Mouse (Mus musculus): ENCODE data around the gene Vti1b.
"Not testable (repeated sequence)": the region's sequence is repeated elsewhere in the genome, so short reads cannot be mapped to it uniquely, and the experiment has no call there.

The Vti1b gene

DNA sequence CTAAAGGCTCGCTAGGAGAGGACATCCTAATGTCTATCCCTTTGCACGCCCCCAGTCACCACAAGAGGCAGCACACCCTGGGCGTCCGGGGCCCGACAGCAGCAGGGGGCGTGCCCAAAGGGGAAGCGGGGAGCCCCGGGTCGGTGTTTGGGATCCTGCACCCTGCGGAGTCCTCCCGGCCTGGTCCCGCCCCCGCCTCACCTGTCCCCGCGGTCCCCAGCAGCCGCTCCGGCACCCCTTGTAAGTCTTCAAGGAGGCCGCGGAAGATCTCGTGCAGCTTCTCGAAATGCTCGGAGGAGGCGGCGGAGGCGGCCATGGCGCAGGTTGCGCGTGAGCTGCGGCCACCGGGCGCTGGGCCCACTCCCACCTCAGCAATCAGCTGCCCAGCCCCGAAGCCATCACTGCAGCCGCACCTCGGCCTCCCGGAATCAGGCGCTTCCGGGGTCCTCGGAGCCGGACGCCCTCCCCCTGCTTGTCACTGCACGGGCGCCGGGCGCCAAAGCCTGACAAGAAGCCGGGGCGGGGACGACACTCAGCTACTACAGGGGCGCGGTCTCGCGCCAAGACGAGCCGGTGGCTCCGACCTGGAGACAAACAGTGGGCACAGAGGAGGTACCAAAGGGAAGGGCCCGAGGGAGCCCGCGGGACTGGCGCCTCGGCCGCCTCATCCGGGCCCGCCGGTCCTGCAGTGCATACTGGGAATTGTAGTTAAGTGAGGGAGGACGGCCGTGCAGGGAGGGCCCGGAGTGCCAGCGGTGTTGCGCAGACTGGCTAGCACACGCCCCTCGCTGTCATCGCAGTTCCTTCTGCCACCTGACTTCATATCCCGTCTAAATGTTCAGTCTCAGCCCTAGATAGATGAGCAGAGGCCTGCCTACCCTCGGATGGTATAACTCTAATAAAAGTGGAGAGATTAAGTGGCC is at the start of gene Vti1b:
Vti1b (minus strand) TSS at position 649 of the 923 bp plus-strand sequence.
- DNase-seq (ENCODE audit: low read depth, low spot score) = peak; percentile 95

DNA sequence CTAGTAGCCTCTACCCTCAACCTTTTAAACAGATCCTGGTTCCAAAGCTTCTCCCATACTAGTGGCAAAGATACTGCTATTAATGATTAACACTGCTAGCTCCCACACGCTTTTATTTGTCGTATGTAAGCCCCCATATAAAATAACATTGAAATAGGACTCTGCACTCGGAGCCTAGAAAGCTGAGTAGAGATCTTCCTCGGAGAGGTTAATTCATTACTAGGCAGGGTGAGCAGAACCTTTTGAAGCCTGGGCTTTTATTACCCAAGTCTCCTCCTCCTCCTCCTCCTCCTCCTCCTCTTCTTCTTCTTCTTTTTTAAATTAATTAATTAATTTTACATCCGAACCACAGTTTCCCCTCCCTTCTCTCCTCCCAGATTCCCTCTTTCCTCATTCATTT is 45.0 kb upstream of the Vti1b start:
- no peak for DNase-seq (ENCODE audit: low read depth, low spot score)

DNA sequence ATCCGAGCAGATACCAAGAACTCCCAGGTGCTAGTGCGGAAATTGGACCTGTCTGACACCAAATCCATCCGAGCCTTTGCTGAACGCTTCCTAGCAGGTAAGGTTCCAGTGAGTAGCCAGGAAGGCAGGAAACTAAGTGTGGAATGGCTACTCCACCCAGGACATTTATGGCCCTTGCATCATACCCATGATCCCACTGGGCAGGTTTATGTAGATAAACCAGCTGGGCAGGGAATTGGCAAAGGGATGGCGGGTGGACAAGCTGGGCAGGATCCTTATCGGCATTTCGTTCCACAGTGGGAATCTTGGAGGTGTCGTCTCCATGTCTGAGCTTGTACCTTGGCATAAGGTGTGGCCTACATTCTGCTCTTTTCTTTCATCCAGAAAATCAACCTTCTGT is 39.0 kb upstream of the Vti1b start:
- DNase-seq (ENCODE audit: low read depth, low spot score) = no peak

DNA sequence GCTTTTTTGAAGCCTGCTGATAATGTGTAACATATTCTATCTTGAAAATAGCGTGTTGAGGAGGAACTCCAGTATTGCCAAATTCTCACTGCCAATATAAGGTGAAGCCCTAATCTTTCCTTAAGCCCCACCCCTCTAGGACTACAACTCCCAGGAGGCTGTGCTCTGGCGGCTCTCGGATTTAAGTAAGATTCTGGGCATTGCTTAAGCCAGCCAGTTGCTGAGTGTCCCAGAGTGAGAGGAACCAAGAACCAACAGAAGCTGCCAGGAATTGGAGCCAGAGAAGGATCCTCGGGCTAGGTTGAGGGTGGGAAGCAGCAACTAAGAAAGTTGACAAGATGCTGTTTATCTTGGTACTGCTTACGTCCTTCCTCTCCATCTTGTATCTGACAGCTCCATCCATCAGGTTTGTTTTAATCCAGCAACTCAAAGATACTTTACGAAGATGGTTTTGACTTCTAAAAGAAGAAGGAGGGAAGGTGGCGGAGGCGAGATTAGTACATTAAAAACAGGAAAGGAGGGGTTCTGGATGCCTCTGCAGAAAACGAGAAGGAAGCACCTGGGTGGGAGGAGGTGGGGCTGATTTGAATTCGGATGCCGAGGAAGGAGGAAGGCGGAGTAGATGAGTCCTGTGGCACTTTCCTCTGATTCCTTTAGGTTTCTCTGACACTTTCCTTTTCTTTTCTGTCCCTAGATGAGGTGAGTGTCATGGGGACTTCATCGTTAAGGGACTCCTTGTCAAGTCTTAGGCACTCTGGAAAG is 36.4 kb upstream of the Vti1b start, which contains the start of gene Rdh12:
Rdh12 (plus strand) TSS at position 212 of the 762 bp plus-strand sequence.
- DNase-seq (ENCODE audit: low read depth, low spot score) = peak; percentile 73

DNA sequence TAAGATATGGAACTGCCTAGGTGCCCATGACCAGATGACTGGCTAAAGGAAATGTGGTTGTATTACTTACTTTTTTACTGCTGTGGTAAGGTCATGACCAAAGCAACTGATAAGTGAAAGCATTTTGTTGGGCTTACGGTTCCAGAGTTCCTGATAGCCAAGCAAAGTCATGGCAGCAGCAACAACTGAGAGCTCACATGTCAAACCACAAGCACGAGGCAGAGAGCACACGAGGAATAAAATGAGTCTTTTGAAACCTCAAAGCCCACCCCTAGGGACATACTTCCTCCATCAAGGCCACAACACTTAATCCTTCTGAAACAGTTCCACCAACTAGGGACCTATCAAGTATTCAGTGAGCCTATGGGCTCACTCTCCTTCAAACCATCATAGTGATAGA is 29.4 kb upstream of the Vti1b start:
- no peak for DNase-seq (ENCODE audit: low read depth, low spot score)

DNA sequence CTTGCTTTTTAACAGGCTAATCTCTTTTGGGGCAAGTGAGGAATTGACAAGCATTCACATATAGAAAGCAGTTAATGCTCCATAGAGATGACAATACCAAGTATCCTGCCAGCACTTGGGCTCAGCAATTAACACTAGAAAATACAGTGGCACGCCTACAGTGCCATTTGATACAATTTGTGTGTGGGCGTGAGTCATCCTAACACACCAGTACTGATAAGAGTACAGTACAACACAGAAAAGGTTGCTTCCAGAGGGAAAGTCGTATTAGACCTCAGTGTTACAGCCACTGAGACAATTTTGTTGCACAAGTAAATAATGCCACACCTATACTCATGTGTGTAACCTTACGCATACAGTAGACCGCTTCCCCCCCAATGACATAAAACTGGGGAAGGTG is 24.6 kb upstream of the Vti1b start:
- no peak for DNase-seq (ENCODE audit: low read depth, low spot score)

DNA sequence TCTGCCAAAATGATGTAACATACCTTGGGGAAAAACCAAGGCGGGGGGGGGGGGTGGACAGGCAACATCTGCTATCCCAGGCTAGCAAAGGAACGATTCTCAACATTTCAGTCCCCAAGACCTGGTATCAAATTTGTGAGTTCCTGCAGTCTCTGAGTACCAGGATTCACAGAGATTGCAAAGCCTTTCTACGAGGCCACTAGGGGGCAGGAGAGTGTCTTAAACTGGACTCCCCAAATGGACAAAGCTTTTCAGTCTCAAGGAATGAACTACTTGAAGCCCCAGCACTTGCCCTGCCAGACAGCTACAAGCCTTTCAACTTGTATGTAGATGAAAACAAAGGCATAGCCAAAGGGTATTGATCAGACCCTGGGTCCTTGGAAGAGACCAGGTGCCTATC is 21.0 kb upstream of the Vti1b start:
- peak; percentile 83 for DNase-seq (ENCODE audit: low read depth, low spot score)

DNA sequence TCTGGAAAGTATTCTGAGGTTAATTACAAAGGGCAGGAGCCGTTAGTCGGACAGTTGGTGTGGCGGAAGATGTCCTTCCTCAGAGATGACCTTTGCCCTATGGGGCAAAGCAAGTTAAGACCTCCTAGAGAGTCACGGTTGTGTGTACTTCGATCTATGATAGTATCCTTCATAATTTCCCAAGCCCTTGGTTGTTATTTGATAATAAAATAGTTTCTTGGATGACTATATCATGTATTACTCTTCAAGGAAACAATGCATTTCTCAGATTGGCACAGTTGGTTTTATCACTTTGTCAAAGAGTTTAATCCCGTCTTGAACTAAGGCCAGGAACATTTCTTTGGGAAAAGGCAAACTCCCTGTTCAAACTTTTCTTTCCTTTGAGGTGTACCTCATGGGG is 19.7 kb upstream of the Vti1b start, which contains the start of gene Rdh11:
Rdh11 (minus strand) TSS at position 101 of the 400 bp plus-strand sequence.
- DNase-seq (ENCODE audit: low read depth, low spot score) = no peak

DNA sequence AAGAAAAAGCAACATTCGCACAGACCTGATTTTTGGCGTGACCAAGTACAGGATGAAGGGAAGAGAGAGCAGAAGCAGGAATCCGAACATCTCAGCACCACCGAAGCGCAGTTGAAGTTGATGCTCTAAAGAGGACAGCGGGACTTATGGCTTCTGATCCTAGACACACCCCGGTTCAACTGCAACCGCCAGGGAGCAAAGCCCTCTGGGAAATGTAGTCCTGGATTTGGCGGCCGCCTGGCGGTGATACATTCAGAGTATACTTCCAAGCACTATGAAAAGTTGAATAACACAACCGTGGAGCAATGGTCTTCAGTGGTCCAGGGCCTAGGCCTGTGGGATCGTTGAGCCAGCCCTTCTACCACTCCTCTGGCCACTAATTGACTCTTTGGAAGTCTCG is 19.2 kb upstream of the Vti1b start:
- DNase-seq (ENCODE audit: low read depth, low spot score) = peak; percentile 91

DNA sequence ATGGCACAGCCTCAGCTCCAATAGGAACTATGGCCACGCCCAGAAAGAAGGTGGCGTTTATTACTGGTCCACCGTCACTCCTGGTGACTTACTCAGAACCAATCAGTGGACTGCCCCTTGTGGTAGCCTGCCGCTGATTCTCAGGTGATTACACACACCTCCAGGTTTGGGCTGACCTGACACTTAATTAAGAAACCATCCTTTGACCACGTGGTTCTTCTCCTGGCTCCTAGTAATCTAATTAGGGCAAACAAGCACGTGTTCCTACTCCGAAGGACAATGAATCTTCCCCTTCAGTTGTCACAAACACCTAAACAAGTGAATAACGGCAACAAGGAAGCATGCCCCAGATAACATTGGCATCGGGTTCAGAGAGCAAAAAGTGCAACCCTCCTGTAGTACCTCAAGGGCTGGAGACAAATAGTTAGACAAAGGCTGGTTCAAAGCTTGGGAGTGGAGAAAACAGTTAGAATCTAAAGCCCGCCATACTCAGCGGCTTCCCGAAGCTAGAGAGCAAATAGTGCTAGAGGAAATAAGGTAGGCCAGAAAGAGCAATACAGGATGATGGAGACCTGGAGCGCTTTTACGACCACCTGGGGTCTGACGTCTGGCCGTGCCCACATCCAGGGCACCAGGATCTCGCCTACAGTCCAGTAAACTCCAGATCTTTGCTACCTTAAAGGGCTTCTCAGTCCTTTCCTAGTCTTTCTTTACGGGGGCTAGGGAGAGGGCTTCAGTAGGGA is 18.6 kb upstream of the Vti1b start:
- peak; percentile 83 for DNase-seq (ENCODE audit: low read depth, low spot score)

DNA sequence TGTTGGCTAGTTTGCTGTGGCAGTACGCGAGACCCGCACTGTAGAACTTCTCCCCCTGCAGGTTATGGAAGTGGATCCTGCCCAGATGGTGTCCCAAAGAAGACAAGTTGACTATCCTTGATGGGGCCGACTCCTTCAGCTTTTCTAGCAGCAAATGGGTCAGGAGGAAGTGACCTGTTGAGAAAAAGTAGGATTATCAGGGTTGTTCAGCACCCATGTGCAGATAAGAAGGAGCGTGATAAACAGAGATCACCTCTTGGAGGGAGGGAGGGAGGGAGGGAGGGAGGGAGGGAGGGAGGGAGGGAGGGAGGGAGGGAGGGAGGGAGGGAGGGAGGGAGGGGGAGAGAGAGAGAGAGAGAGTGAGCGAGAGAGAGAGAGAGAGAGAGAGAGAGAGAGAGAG is 12.7 kb upstream of the Vti1b start:
- DNase-seq (ENCODE audit: low read depth, low spot score) = not testable (repeated sequence)

DNA sequence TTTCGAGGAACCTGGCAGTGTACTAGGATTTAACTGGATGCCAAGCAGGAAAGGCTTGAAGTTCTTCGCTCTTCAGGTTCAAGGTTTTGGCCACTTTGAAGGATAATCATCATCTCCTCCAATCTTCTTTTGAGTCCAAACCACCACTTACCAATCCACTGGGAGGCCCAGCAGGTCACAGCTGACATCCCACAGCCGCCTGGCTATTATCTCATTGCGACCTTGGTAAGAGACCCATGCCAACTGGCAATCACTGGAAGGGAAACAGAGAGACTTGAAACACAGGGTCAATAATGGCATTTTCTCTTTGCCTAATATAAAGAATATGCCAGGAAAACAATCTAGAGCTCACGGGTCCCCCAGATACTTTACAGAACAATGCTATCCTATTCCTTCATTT is 3.5 kb upstream of the Vti1b start:
- DNase-seq (ENCODE audit: low read depth, low spot score) = no peak

DNA sequence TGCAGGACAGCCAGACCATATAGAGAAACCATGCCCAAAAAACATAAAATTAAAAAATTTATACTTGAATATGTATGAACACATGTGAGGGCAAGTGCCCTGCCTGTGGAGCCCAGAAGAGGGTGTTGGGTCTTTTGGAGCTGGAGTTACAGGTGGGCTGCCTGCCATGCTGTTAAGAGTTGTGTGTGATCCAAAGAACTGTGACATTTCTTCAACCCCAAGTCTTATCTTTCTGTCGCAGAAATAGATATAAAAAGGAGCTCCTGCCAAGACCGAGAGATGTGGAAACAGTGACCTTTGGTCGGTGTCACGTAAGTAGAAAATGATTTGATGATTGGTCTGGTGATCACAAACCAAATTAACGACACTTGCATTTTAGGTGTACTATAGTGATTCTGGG is 1.3 kb upstream of the Vti1b start:
- DNase-seq (ENCODE audit: low read depth, low spot score) = no peak

DNA sequence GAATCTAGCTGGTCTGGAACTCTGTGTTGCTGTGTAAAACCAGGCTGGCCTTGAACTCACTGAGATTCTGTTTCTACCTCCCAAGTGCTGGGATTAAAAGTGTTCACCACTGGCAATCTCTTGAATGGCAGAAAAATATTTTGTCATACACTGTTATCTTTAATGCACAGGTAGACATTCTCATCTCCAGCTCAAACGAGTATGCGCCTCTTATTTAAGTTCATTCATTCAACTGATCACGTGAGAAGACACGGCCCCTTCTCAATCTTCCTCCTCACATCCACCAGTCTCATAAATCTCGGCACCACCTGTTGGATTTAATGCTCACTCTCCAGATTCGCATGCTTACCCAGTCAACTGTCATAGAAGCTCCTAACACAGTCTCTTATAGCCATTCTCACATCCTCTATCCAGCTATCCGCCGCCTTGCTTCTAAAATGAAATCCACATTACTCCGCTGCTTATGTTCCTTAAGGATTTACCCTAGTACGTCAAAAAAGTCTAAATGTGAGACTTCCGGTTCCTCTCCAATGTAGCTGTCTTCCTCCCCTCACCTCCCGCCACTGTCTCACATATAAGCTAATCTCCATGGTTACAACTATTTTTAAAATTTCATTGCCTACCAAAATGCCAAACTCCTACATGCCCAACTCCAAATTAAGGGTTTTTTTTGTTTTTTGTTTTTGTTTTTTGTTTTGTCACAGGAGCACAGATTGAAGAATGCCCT is 1.0 kb downstream of the Vti1b start:
- DNase-seq (ENCODE audit: low read depth, low spot score) = no peak

DNA sequence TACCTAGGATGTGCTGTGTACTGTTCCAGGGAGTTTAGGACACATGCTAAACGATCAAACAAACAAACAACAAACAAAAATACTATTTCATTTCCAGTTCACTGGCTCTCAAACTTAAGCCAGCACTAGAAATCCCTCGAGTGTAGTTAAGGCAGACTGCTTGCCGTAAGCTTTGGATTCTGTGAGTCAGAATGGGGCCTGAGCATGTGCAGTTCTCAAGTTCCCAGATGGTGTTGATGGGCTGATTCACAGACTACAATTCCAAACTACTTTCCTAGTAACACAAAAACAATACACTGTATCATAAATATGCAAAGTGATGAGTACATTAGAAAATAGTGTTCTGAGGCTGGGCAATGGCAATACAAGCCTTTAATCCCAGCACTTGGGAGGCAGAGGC is 2.0 kb downstream of the Vti1b start:
- DNase-seq (ENCODE audit: low read depth, low spot score) = no peak

DNA sequence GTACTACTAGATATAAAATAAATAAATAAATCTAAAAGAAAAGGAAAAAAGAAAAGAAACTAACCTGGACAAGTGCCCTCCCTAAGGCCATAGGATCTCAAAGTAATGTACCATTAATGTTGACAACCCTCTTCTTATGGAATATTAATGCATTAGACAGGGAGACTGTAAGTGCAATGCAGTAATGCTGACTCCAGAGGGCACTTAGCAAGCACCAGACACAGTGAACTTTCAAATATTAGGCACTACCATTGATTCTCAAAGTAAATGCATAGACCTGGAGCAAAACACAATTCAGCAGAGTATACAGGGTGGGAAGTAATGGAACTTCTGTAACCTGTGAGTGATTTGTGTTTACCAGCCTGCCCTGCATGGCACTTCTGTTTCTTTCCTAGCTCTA is 3.3 kb downstream of the Vti1b start:
- no peak for DNase-seq (ENCODE audit: low read depth, low spot score)

DNA sequence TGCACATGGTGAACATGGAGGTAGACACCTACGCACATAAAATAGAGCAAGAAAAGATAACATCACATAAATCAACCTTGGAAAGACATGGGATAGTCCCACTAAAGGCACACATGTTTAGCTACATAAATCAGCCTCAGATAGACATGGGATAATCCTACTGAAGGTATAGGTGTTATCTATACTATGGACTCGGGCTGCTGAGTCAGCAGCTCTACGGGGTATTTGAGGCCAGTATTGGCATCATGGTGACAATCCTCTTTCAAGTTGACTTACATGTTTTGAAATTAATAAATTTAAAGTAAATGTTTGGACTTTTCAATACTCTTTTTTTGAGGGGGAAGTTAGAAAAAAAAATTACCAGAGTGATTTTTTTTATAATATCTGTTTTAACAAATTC is 9.6 kb downstream of the Vti1b start:
- no peak for DNase-seq (ENCODE audit: low read depth, low spot score)

DNA sequence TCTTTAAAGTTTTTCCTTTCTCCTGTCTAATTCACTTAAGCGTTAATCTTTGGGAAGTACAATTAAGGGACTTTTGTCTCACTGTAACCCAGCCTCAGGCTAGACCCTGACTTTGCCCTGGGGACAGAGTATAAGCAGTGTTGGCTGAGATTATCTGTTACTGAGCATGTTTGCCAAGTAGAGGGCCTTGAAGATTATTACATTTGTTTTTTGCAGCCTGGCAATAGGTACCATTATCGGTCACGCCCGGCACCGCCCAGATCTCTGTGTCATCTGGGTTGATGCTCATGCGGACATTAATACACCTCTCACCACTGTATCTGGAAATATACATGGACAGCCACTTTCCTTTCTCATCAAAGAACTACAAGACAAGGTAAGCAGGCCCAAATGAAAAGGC is 22.8 kb downstream of the Vti1b start:
- DNase-seq (ENCODE audit: low read depth, low spot score) = no peak

DNA sequence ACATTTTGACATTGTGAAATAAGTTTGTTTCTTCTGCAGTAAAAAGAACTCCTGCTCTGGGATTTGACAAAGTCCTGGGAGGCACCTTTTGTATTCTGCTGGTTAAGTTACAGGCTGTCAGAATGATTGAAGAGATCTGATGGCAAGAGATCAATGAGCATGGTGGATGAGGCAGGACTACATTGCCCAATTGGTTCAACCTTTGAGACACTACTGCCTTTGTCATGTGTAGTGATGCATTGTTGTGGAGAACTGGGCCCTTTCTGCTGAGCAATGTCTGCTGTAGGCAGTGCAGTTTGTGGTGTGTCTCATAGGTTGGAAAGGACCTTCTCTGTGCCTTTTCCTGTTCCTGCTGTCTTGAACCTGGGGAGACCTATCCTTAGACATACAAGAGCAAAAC is 31.1 kb downstream of the Vti1b start:
- DNase-seq (ENCODE audit: low read depth, low spot score) = no peak

DNA sequence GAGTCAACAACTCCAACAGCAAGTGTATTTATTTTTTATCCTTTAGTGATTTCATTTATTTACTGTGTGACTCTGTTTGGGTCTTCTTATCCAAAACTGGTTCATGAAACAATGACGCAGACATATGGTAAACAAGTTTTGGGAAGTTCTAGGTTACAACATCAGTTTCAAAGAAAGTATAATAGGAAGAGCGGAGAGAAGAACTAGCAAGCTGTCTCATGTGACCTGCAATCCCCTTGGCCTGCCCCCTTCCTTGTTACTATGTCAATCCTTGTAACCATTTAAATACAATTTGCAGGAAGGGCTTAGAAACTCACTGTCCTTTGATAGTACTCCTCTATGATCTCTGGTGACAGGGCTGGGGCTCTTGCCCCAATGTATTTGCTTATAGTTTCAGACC is 31.7 kb downstream of the Vti1b start:
- DNase-seq (ENCODE audit: low read depth, low spot score) = no peak

DNA sequence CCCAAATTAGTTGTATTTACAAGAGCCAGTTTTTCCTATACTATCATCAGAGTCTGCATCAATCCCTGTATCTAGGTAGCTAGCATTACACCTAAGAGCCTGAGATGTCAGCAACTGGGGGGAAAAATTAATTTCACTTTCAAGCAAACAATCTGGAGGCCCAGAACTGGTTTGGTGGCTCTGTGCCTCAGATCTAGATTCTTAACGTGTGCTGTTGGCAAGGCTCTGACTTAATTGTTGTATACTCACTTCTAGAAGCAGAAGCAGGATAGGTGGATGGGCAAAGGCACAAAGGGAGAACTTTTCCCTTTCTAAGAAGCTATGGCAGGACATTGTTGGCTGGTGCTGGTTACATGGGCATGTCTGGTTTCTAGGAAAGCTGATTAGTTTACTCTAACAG is 33.0 kb downstream of the Vti1b start:
- no peak for DNase-seq (ENCODE audit: low read depth, low spot score)
